Mouse (Mus musculus) MEL (cell line): ENCODE data around the gene Vat1. TPM values are rescaled to one million over a fixed set of nuclear protein-coding genes. Genes with fewer than 3 reads are reported as not detected.

Source experiments
- DNase-seq: peaks from one replicate; pipeline ENCODE4 v3.0.0; 2011; ENCODE audit warnings: low read depth, low spot score
- H3K27ac ChIP-seq: 2 replicates; pipeline ENCODE4 v1.5.1; 2012; ENCODE audit warnings: low read depth, mild to moderate bottlenecking, control low read depth, low read length, moderate library complexity; ENCODE audit not compliant: control insufficient read depth
- H3K27me3 ChIP-seq, 2 experiments: fragments of 150-350 bp in 1 of 2; sonication (generic) in 1 of 2; 2 replicates each; pipeline ENCODE4 v1.6.1; 2012; ENCODE audit warnings: low read length in 2 of 2, mild to moderate bottlenecking in 2 of 2, improper control_type of control experiment in 1 of 2, moderate library complexity in 1 of 2; ENCODE audit not compliant: insufficient read depth in 2 of 2, control insufficient read depth in 1 of 2
- H3K36me3 ChIP-seq, 2 experiments: 2 replicates each; pipeline ENCODE4 v1.6.1; 2012 to 2014; ENCODE audit warnings: low read length in 2 of 2, improper control_type of control experiment in 1 of 2, inconsistent platforms in 1 of 2, mild to moderate bottlenecking in 1 of 2; ENCODE audit not compliant: insufficient read depth in 2 of 2, control insufficient read depth in 1 of 2
- H3K4me1 ChIP-seq, 2 experiments: fragments of 150-350 bp in 1 of 2; sonication (generic) in 1 of 2; 2 replicates each; pipeline ENCODE4 v1.6.1; 2012; ENCODE audit warnings: low read length in 2 of 2, improper control_type of control experiment in 1 of 2, mild to moderate bottlenecking in 1 of 2; ENCODE audit not compliant: insufficient read depth in 2 of 2, control insufficient read depth in 1 of 2
- H3K4me3 ChIP-seq, 2 experiments: fragments of 150-350 bp in 1 of 2; sonication (generic) in 1 of 2; 2 replicates each; pipeline ENCODE4 v1.5.1; 2012; ENCODE audit warnings: low read depth in 2 of 2, low read length in 2 of 2, mild to moderate bottlenecking in 2 of 2, moderate library complexity in 2 of 2, control low read depth in 1 of 2, improper control_type of control experiment in 1 of 2; ENCODE audit not compliant: control insufficient read depth in 1 of 2, insufficient read depth in 1 of 2
- H3K79me2 ChIP-seq: 2 replicates; pipeline ENCODE4 v1.6.1; 2012; ENCODE audit warnings: mild to moderate bottlenecking, low read length, moderate library complexity; ENCODE audit not compliant: control insufficient read depth, poor library complexity, insufficient read depth
- H3K9ac ChIP-seq: 2 replicates; pipeline ENCODE4 v1.6.1; 2012; ENCODE audit warnings: low read depth, mild to moderate bottlenecking, control low read depth, low read length, moderate library complexity; ENCODE audit not compliant: control insufficient read depth, poor library complexity, severe bottlenecking
- H3K9me3 ChIP-seq: fragments of 150-350 bp; sonication (generic); replicated peaks from 2 replicates; pipeline ENCODE4 v1.6.1; 2012; ENCODE audit warnings: mild to moderate bottlenecking, low read length, improper control_type of control experiment, moderate library complexity; ENCODE audit not compliant: insufficient read depth
- BHLHE40 ChIP-seq: IDR thresholded peaks from 2 replicates; pipeline ENCODE4 v1.6.1; 2012; ENCODE audit warnings: low read depth, mild to moderate bottlenecking, inconsistent platforms, low read length, improper control_type of control experiment, borderline replicate concordance
- CHD1 ChIP-seq: IDR thresholded peaks from 2 replicates; pipeline ENCODE4 v1.6.1; 2012; ENCODE audit warnings: low read depth, mild to moderate bottlenecking, inconsistent platforms, low read length, improper control_type of control experiment
- CTCF ChIP-seq, 3 experiments: IDR thresholded peaks in 2 of 3; conservative IDR thresholded peaks in 1 of 3; 2 replicates each; pipeline ENCODE4 v1.5.1; 2011 to 2012; ENCODE audit warnings: low read length in 3 of 3, low read depth in 2 of 3, mild to moderate bottlenecking in 2 of 3, improper control_type of control experiment in 1 of 3, inconsistent platforms in 1 of 3, mixed read lengths in 1 of 3, moderate library complexity in 1 of 3; ENCODE audit not compliant: control insufficient read depth in 1 of 3, insufficient read depth in 1 of 3, poor library complexity in 1 of 3, severe bottlenecking in 1 of 3
- ELF1 ChIP-seq: IDR thresholded peaks from 2 replicates; pipeline ENCODE4 v1.6.1; 2014; ENCODE audit warnings: low read depth, mild to moderate bottlenecking, inconsistent platforms, low read length, improper control_type of control experiment, moderate library complexity
- EP300 ChIP-seq, 2 experiments: IDR thresholded peaks; 2 replicates each; pipeline ENCODE4 v1.6.1; 2011; ENCODE audit warnings: improper control_type of control experiment in 2 of 2, low read length in 2 of 2, low read depth in 1 of 2, mild to moderate bottlenecking in 1 of 2
- GABPA ChIP-seq: IDR thresholded peaks from 2 replicates; pipeline ENCODE4 v1.6.1; 2012; ENCODE audit warnings: low read depth, mild to moderate bottlenecking, inconsistent platforms, low read length, improper control_type of control experiment, moderate library complexity
- HCFC1 ChIP-seq: IDR thresholded peaks from 2 replicates; pipeline ENCODE4 v1.6.1; 2012; ENCODE audit warnings: low read depth, mild to moderate bottlenecking, inconsistent platforms, low read length, improper control_type of control experiment, moderate library complexity
- JUND ChIP-seq: IDR thresholded peaks from 2 replicates; pipeline ENCODE4 v1.6.1; 2011; ENCODE audit warnings: low read depth, mild to moderate bottlenecking, improper control_type of control experiment, low read length
- KAT2A ChIP-seq: conservative IDR thresholded peaks from 2 replicates; pipeline ENCODE4 v1.6.1; 2012; ENCODE audit warnings: low read depth, low read length, improper control_type of control experiment, inconsistent platforms
- MAFK ChIP-seq: IDR thresholded peaks from 2 replicates; pipeline ENCODE4 v1.6.1; 2011; ENCODE audit warnings: low read depth, mild to moderate bottlenecking, low read length, improper control_type of control experiment, borderline replicate concordance
- MAZ ChIP-seq: IDR thresholded peaks from 2 replicates; pipeline ENCODE4 v1.6.1; 2012; ENCODE audit warnings: low read depth, mild to moderate bottlenecking, inconsistent platforms, low read length, improper control_type of control experiment
- MEF2A ChIP-seq: IDR thresholded peaks from 2 replicates; pipeline ENCODE4 v1.6.1; 2014; ENCODE audit warnings: low read depth, mild to moderate bottlenecking, inconsistent platforms, low read length, improper control_type of control experiment; ENCODE audit not compliant: poor library complexity, insufficient replicate concordance, severe bottlenecking; ENCODE audit errors: extremely low read depth
- MYC ChIP-seq: IDR thresholded peaks from 2 replicates; pipeline ENCODE4 v1.6.1; 2011; ENCODE audit warnings: low read depth, mild to moderate bottlenecking, low read length, improper control_type of control experiment, moderate library complexity
- NELFE ChIP-seq: IDR thresholded peaks from 2 replicates; pipeline ENCODE4 v1.6.1; 2011; ENCODE audit warnings: low read depth, low read length, improper control_type of control experiment
- NRF1 ChIP-seq: IDR thresholded peaks from 2 replicates; pipeline ENCODE4 v1.6.1; 2014; ENCODE audit warnings: low read depth, mild to moderate bottlenecking, inconsistent platforms, low read length, improper control_type of control experiment, moderate library complexity; ENCODE audit not compliant: poor library complexity, insufficient read depth, severe bottlenecking
- RAD21 ChIP-seq: IDR thresholded peaks from 2 replicates; pipeline ENCODE4 v1.6.1; 2011; ENCODE audit warnings: mild to moderate bottlenecking, low read depth, low read length, improper control_type of control experiment
- SMC3 ChIP-seq: IDR thresholded peaks from 2 replicates; pipeline ENCODE4 v1.6.1; 2011; ENCODE audit warnings: low read depth, low read length, improper control_type of control experiment
- TAL1 ChIP-seq: IDR thresholded peaks from 2 replicates; pipeline ENCODE4 v1.6.1; 2012; ENCODE audit warnings: mild to moderate bottlenecking, inconsistent platforms, low read length, moderate library complexity, mixed read lengths
- TCF12 ChIP-seq: IDR thresholded peaks from 2 replicates; pipeline ENCODE4 v1.6.1; 2014; ENCODE audit warnings: low read depth, mild to moderate bottlenecking, inconsistent platforms, low read length, improper control_type of control experiment, moderate library complexity
- UBTF ChIP-seq: IDR thresholded peaks from 2 replicates; pipeline ENCODE4 v1.6.1; 2012; ENCODE audit warnings: low read depth, mild to moderate bottlenecking, inconsistent platforms, low read length, improper control_type of control experiment, moderate library complexity, borderline replicate concordance; ENCODE audit not compliant: insufficient read depth
- ZC3H11A ChIP-seq: IDR thresholded peaks from 2 replicates; pipeline ENCODE4 v1.6.1; 2012; ENCODE audit warnings: low read depth, mild to moderate bottlenecking, inconsistent platforms, low read length, improper control_type of control experiment
- ZKSCAN1 ChIP-seq: IDR thresholded peaks from 2 replicates; pipeline ENCODE4 v1.6.1; 2012; ENCODE audit warnings: low read depth, mild to moderate bottlenecking, inconsistent platforms, low read length, improper control_type of control experiment, moderate library complexity
- polyA plus RNA-seq, 2 experiments: library from polyadenylated mRNA; stranded (reverse) in 1 of 2; unstranded in 1 of 2; fragments of >175 nt in 1 of 2; fragments of >200 nt in 1 of 2; gene quantifications; 2 replicates each; pipeline versions ENCODE4 v1.2.1 to v1.2.4; 2012; ENCODE audit warnings: low replicate concordance in 2 of 2, low read depth in 1 of 2; ENCODE audit not compliant: insufficient read length in 2 of 2, insufficient read depth in 1 of 2, missing spikeins in 1 of 2
- total RNA-seq: library from RNA; depleted of rRNA; stranded (reverse); fragments of 300-350 nt; gene quantifications from 2 replicates; pipeline ENCODE4 v1.2.3, GENCODE M21; 2012

Vat1 gene
- total and polyA plus RNA-seq, 3 experiments: 43.9 to 125 TPM; not detected in 1

GRCm38 (mm10) chr11:101457631-101458030, 8.4 kb downstream of the Vat1 start:
- no peak for TF ChIP-seq MAFK
- no peak for TF ChIP-seq JUND
- TF ChIP-seq TAL1: no peak; the same call in 1 of the 2 replicates
- no peak for TF ChIP-seq SMC3
- no peak for TF ChIP-seq UBTF
- TF ChIP-seq MAZ: no peak
- no peak for TF ChIP-seq RAD21
- no peak for TF ChIP-seq CHD1
- TF ChIP-seq, all 39 proteins: peak for 0
- H3K36me3 ChIP-seq: peaks cover 2 to 7% of the 10 kb centered on the region in 2 experiments
- no peak overlapping the region for H3K9ac ChIP-seq
- DNase-seq: no peak
- no peaks in the 10 kb centered on the region for H3K27me3 ChIP-seq
- H3K4me3 ChIP-seq: no peak overlapping the region
- H3K27ac ChIP-seq: no peak overlapping the region
- H3K9me3 ChIP-seq: no peaks in the 10 kb centered on the region
- no peaks in the 10 kb centered on the region for H3K79me2 ChIP-seq
- H3K4me1 ChIP-seq: peaks cover 3 to 8% of the 10 kb centered on the region in 2 experiments; a peak in 3 of 4 replicates

GRCm38 (mm10) chr11:101455627-101456026, 10.4 kb downstream of the Vat1 start:
- Histone ChIP-seq H3K4me1 (peaks cover 12 to 20% of the 10 kb centered on the region in 2 experiments), H3K9me3 (no peaks in the 10 kb centered on the region), H3K79me2 (no peaks in the 10 kb centered on the region), H3K36me3 (peaks cover 2 to 20% of the 10 kb centered on the region in 2 experiments; a peak in 3 of 4 replicates), H3K9ac (no peak overlapping the region), H3K27me3 (no peaks in the 10 kb centered on the region), H3K27ac (no peak overlapping the region), H3K4me3 (no peak overlapping the region)
- DNase-seq: no peak
- TF ChIP-seq MYC (no peak), CTCF (IDR thresholded peaks at IDR 0.05 in 2 of 3, conservative IDR thresholded peaks at IDR 0.05 in 1 of 3; ENCODE audit: control insufficient read depth in 1 of 3, insufficient read depth in 1 of 3, low read depth in 2 of 3, low read length in 3 of 3, poor library complexity in 1 of 3, severe bottlenecking in 1 of 3) (no peak), TCF12 (no peak), MEF2A (no peak), UBTF (no peak)

- H3K27me3 ChIP-seq: no peaks in the 10 kb centered on the region
- DNase-seq: no peak
- peaks cover 2 to 24% of the 10 kb centered on the region in 2 experiments; a peak in 3 of 4 replicates for H3K36me3 ChIP-seq
- H3K9me3 ChIP-seq: no peaks in the 10 kb centered on the region
- no peak overlapping the region for H3K27ac ChIP-seq
- no peak overlapping the region for H3K9ac ChIP-seq
- peaks cover 15 to 25% of the 10 kb centered on the region in 2 experiments for H3K4me1 ChIP-seq
- H3K79me2 ChIP-seq: no peaks in the 10 kb centered on the region; the same call in 1 of the 2 replicates
- TF ChIP-seq BHLHE40: no peak
- TF ChIP-seq TAL1: no peak
- TF ChIP-seq EP300 (IDR thresholded peaks at IDR 0.05; ENCODE audit: low read depth in 1 of 2, low read length in 2 of 2): no peak
- TF ChIP-seq ZC3H11A: no peak
- TF ChIP-seq ELF1: no peak
- no peak for TF ChIP-seq CHD1
- TF ChIP-seq ZKSCAN1: no peak
- no peak for TF ChIP-seq UBTF
- TF ChIP-seq RAD21: no peak
- no peak for TF ChIP-seq NRF1
- no peak for TF ChIP-seq GABPA
- no peak for TF ChIP-seq HCFC1
- TF ChIP-seq NELFE: no peak
- TF ChIP-seq KAT2A: no peak
- TF ChIP-seq, all 39 proteins: peak for 0
- H3K4me3 ChIP-seq: no peak overlapping the region
These were observed 11.3 kb downstream of the Vat1 start for GRCm38 (mm10) chr11:101454702-101455101.
